Mouse (Mus musculus) frontal cortex, postnatal 36 days (tissue): ENCODE data around the gene Clasp2.
A peak's percentile ranks its signal among the peaks of the same experiment; 100 is the strongest.
"Not testable (repeated sequence)": the region's sequence is repeated elsewhere in the genome, so short reads cannot be mapped to it uniquely, and the experiment has no call there.

ENCODE experiments used
- DNase-seq, 2 experiments: peaks; one replicate each; pipeline ENCODE4 v3.0.0; 2022; ENCODE audit warnings: low spot score in 2 of 2

The Clasp2 gene

GRCm38 (mm10) chr9:113755888-113756719 lies 14.8 kb downstream of the Clasp2 start:
- no peak for DNase-seq

DNA sequence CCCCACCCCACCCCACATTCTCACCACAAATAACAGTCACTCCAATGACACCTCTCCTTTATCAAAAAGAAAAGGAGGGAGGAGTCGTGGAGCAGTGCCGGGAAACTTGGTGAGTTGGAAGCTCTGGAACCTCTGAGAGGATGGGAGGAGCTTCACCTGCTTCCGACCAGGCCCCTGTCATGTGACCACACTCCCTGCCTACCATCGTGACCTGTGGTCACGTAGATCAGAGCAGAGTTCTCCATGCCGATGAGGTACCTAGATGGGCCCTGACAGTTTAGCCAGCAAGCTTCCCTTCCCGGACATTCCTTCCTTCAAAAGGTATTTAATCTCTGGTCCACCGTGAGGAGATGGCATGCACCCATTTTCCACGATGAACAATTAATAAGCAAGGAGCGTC lies 17.2 kb downstream of the Clasp2 start:
- DNase-seq: no peak

DNA sequence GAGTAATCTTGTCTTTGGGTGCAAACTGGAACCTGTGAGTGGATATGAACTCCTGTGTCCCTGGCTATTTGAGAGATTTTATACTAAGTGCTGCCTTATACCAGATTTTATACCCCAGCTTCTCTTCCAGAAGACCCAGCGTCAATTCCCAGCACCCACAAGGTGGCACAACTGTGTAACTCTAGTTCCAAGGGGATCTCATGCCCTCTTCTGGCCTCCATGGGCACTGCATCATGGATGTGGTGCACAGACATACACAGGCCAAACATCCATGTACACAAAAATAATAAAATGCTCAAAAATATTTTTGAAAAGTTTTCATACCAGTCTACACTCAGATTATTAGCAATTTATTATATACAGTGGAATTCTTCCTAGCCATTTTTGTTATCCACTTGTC lies 18.4 kb downstream of the Clasp2 start:
- DNase-seq: no peak

DNA sequence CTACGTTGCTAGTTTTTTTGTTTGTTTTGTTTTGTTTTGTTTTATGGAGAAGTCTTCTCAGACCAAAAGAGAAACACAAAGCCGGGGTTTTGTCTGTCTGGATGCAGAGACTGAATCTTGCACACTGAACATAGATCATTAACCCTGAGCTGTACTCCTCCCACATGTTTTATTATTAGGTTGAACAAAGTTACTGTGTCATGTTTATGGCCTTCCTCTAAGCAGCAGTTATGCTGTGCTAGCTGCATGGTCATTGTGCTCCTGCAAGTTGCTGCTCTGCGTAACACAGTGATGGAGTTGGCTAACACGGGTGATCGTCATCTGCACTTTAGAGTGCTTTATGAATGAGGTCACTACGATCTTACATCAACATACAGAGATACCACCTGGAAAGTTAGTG lies 21.1 kb downstream of the Clasp2 start:
- DNase-seq: no peak

- no peak for DNase-seq
Observed at GRCm38 (mm10) chr9:113763123-113763522, 21.9 kb downstream of the Clasp2 start.

DNA sequence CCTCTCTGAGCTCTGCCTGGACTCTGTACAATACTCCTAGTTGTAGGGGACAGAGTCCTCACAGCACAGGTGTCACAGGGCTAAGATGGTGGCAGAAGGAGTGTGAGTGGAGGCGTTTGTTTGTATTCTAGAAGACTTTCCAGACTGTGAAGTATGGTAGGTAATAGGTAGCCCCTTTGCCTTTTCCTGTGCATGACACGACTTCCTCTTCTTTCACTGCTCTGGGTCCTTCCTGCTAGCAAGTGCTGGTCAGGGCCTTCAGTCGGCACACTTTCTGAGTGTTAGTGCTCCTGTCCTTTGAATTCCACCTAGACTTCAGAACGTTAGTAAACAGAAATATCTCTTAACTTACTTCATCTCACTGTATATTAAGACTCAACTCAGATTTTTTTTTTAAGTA lies 29.4 kb downstream of the Clasp2 start:
- DNase-seq: no peak

DNA sequence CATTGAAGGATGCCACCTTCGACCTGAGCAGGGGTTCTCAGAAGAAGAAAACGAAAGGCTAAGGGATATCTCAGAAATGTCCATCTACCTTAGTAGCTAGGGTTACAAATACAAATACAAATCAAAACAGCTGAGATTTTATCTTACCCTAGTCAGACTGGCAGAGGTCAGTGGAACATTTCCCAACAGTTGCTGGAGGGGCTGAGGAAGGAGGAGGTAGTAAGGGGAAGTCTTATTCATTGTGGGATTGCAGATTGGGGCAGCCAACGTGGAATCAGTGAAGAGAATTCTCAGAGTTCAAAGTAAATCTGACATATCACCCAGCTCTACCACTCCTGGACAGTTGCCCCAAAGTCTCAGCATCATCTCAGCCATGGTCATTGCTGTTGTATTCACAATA lies 39.6 kb downstream of the Clasp2 start:
- no peak for DNase-seq

DNA sequence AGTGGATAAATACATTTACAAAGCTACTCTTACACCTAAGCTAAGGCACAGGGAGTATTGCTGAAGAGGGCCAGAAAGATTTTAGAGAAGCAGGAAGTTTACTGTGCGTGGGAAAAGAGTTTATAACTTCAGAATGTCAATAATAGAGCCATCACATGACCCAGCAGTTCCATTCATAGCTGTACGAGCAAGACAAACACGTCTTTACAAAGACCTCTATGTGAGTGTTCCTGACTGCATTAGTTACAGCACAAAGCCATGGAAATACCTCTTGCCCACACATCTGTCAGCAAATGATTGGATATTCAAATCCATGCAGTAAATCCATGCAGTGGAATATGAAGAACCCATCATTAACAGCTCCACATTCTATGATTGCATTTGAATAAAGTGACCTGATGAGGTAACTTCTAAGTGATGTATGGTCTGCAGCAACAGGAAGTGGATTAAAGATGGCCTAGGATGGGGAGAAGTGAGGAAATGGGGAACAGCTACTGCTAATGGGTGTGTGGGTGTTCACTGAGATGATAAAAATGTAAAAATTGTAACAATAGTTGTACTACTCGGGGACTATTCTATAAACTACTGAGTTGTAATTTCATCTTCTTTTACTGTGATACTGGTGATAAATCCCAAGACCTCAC lies 41.2 kb downstream of the Clasp2 start:
- no peak for DNase-seq

GRCm38 (mm10) chr9:113783674-113784073 lies 42.4 kb downstream of the Clasp2 start:
- DNase-seq: no peak

DNA sequence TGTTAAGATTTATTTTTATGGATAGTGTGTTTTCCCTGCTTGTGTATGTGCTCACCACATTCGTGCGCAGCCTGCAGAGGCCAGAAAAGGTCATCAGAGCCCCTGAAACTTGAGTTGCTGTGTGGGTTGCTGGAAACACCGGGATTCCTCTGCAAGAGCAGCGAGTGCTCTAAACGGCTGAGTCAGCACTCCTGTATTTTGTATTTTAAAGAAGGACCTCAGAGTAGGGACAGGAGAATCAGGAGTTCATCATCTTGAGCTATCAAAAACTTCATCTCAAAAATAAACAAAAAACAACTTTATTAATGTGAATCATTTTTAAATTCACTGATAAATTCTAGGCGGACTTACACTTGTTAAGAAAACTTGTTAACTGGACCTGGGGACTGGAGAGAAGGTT lies 48.0 kb downstream of the Clasp2 start:
- not testable (repeated sequence) for DNase-seq

DNA sequence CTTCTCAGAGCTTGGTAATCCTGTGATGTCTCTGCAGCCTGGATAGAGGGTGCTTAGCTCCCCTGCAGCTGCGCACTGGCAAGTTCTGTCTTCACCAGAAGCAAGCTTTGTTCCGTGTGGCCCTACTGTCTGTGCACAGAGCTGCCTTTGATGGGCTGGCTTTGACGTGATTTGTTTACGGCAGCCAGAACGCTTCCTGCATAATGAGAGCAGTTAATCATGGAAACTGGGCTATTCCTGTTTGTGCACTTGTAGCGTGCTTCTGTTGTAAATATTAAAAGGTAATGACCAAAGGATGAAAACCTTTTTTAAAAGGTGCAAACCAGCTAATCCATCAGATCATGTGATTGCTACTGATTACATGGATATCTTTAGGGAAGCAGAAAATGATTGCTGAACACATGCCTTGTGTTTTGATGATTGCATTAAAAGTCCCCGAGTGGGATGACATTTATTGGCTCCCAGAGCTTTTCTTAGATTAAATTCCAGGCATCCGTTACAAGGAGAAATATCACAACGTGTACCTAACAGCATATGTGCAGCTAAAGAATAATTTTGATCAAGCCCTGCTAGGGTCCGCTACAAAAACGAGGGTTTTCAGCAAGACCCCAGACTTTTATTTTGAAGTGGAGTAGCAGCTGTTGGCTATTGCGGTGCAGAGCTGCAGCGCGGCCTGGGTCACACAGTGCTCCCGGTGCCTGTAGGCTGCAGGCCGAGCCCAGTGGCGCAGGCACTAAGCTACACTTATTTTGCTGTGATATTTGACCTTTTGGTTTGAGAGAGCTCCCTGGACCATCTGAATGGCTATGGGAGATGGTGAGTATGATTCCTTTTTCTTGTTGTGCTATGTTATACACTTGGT lies 51.6 kb downstream of the Clasp2 start:
- peak; percentile 81 to 82 for DNase-seq

DNA sequence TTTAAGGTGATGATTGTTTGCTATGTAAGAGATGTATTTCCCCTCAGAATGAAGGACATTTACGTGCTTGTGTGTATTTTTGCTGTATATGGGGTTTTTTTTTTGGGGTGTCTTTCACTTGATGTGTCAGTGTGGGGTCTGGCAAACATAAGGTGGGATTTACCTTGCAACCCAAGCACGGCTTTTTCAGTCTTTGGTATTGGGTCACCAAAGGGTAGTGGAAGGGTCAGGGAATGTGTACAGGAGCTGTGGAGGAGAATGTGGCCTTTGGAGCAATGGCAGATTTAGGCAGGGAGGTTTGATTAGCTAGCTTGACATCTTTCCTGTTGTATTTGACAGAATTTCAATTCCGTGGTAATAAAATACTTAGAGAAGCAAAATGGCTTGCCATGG lies 52.2 kb downstream of the Clasp2 start:
- no peak for DNase-seq

- DNase-seq: no peak
Observed at GRCm38 (mm10) chr9:113793966-113794365, 52.7 kb downstream of the Clasp2 start.

DNA sequence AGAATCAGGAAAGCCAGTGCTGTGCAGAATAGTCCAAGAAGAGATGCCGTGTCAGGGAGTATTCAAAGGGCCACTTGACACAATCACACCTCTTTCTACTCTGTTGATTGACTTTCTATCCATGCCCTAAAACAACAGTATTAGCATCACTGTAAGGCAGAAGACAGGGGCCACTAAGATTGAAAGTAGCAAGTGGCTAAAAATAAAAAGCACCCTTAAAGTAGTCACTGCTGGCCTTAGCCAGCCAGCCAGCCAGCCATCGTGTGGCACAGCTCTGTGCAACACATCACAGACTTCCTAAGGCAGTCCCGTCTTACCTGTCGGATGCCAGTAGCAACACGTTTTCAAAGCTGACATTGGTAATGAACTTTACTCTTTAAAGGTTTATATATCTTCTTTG lies 55.9 kb downstream of the Clasp2 start:
- no peak for DNase-seq

DNA sequence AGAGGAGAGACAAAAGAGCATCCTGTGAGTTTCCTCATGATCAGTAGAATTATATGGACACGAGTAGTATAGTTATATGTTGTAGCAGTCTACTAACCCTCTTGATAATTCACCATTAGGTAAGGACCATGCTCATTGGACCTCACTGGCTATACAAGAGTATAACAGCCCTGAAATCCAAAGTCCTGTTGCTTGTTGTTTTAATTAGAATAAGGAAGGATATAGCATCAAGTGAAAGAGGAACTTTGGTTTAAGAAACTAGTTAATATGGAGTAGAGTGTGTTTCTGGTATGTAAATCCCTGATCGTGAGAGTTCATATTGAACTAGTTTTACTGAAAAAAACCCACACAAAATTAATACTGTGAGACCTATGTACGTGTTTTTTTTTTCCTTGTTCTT lies 59.4 kb downstream of the Clasp2 start:
- DNase-seq: no peak

DNA sequence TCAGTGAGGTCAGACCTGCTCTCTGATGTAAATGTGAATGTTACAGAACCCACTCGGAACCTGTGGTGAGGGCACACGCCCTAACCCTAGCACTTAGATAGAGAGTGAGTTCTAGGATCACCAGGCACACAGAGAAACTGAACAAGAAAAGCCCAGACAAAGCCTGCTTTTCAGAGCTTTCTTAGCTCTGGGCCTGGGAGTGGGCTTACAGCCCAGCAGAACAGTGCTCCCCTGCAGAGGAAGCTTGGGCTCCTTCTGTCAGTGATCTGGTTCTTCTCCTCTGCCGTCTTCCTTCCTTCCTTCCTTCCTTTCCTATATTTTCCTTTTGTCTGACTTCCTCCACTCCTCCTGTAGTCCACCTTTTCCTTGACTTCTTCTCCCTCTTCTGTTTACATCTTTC lies 61.5 kb downstream of the Clasp2 start:
- no peak for DNase-seq

GRCm38 (mm10) chr9:113803751-113804150 lies 62.5 kb downstream of the Clasp2 start:
- no peak for DNase-seq

- DNase-seq: no peak
Observed at GRCm38 (mm10) chr9:113805359-113805758, 64.1 kb downstream of the Clasp2 start.

DNA sequence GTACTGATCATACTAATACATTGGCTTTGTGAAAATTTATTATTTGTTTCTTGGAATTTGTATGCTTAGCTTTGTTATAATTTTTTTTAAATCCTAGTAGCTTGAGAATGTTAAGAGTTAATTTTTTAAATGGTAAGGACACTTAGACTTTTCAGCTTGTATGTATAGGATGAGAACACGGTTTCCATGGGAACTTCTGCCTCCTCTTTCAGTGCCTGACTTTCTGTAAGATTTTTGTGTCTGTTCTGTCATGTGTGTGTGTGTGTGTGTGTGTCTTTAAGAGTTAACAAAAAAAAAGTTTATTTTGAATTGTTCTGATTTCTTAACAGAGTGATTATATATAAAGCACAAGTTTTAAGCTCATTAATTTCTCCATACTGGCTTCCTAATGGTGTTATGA lies 70.1 kb downstream of the Clasp2 start:
- no peak for DNase-seq

GRCm38 (mm10) chr9:113811957-113812670 lies 70.8 kb downstream of the Clasp2 start:
- DNase-seq: peak; percentile 76 to 83

- peak; percentile 45 to 79 for DNase-seq
Observed at GRCm38 (mm10) chr9:113812671-113813001, 71.4 kb downstream of the Clasp2 start.

DNA sequence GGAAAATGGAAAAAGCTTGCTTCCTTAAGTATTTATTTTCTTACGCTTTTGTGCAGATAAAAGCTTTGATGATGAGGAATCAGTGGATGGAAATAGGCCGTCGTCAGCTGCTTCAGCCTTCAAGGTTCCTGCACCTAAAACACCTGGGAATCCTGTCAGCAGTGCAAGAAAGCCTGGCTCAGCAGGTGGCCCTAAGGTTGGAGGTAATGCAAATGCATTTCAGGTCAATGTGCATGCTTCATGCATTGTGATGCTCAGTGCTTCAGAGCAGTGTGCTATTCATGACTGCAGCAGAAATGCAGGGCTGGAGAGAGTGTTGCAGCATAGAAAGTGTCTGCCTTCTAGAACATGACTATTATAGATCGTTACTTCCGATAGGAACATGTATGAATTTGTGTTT lies 71.8 kb downstream of the Clasp2 start:
- DNase-seq: no peak
